In genomic region chr8:124182224-124182623, GRCm38 (mm10) we compare ENCODE assay signal across 8 mouse cellular contexts. TPM values are rescaled to one million over a fixed set of nuclear protein-coding genes. Genes with fewer than 3 reads are reported as not detected.
A peak's percentile ranks its signal among the peaks of the same experiment; 100 is the strongest.
DNase-seq lines count a peak whose midpoint lies in the region; ATAC-seq lines count a peak whose summit lies in the region.

No protein-coding gene starts in this region.

- no peak overlapping the region for H3K9ac ChIP-seq in heart, embryonic 12.5 days

- ATAC-seq in heart, embryonic 12.5 days (ENCODE audit: insufficient number of reproducible peaks, low FRiP score): peak; percentile 90
- no peak for ATAC-seq in CD4-positive, CD25-positive, alpha-beta regulatory T cell, adult 4 months

- 32% methylated on average over 13 of the region's 13 CpGs for WGBS in heart, embryonic 12.5 days

- H3K36me3 ChIP-seq in heart, embryonic 12.5 days: no peaks in the 10 kb centered on the region

- peak overlapping the region; percentile 72 for H3K27ac ChIP-seq in heart, embryonic 12.5 days (ENCODE audit: poor library complexity, severe bottlenecking)

- no peak overlapping the region for H3K4me3 ChIP-seq in heart, embryonic 12.5 days

- no peaks in the 10 kb centered on the region for H3K9me3 ChIP-seq in heart, embryonic 12.5 days (replicated peaks)

- H3K4me1 ChIP-seq in heart, embryonic 12.5 days (replicated peaks): peaks cover 41% of the 10 kb centered on the region

- H3K4me2 ChIP-seq in heart, embryonic 12.5 days: no peak overlapping the region

- DNase-seq in kidney, postnatal 14 days: peak; percentile 25
- no peak for DNase-seq in kidney, adult 18-20 months
- peak; percentile 85 for DNase-seq in adrenal gland, adult 8-10 months
- DNase-seq in lung, postnatal 10 days: peak; percentile 91
- DNase-seq in urinary bladder, postnatal 14 days (ENCODE audit: low spot score): no peak
- no peak for DNase-seq in thymus, postnatal 14 days

- peaks cover 42% of the 10 kb centered on the region for H3K27me3 ChIP-seq in heart, embryonic 12.5 days (replicated peaks)

RNA-seq across cellular contexts. Expression of gene Galnt2, which starts 49.0 kb away (rescaled TPM):
- 10 to 100 TPM; 47.0 to 66.5 (median 54.4) TPM for total RNA-seq in adrenal gland, adult 8-10 months (2022)
- 77.9 and 80.9 TPM in 2 replicates for polyA plus RNA-seq in heart, embryonic 12.5 days (2016; fragmentation: Nextera tagmentation; extraction: Ambion mirVana)
- polyA plus RNA-seq in CD4-positive, CD25-positive, alpha-beta regulatory T cell, adult 4 months (2017; shearing (Covaris generic)): 10 to 100 TPM; 18.5 to 18.7 TPM

Comparison
In these comparisons a context has a peak if more than half of its experiments do, and no peak if none do; other contexts are left out.
1. DNase-seq: peak in kidney, postnatal 14 days (single experiment), adrenal gland, adult 8-10 months (single experiment) and lung, postnatal 10 days (single experiment); none in kidney, adult 18-20 months (single experiment), urinary bladder, postnatal 14 days (single experiment) and thymus, postnatal 14 days (single experiment).